Mouse (Mus musculus): ENCODE results near the gene Dock9. TPM values are rescaled to one million over a fixed set of nuclear protein-coding genes. Genes with fewer than 3 reads are reported as not detected.
"Not testable (repeated sequence)": the region's sequence is repeated elsewhere in the genome, so short reads cannot be mapped to it uniquely, and the experiment has no call there.

Dock9 gene
- total RNA-seq, 2 experiments from 2014 or later = 32.3 to 40.2 TPM

DNA sequence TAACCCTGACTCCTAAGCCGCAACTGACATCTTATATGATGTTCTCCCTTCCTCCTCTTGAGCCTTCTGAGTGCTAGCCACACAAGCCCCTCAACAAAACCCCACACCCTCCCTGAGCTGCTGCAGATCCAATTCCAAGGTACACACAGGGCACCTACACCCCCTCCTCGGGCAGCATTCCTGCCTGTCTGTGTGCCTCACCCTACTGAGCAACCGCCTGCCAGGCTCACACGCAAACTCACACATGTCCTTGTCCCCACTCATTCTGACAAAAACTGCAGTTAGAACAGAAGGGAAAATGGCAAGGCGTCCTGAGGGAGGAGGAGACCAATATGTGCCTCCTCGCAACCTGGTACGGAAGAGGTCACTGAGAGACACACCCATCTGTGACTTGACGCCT is 60.4 kb downstream of the Dock9 start:
- no peak for DNase-seq

DNA sequence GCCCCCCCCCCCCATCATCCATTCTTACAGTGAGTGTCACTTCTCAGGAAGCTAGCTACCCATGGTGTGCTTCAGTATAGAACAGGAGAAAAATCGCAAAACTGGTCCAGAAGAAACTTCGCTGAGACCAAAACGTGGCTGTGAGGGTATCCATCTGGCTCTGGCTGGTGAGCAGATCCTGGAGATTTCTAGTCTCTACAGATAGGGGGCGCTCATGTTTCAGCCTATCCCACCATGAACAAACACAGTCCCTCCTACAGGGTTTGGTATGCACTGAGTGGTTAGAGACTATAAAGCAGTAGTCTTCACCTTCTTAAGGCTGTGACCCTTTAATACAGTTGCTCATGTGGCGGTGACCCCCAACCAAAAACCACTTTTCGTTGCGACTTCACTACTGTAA is 62.0 kb downstream of the Dock9 start:
- no peak for DNase-seq

DNA sequence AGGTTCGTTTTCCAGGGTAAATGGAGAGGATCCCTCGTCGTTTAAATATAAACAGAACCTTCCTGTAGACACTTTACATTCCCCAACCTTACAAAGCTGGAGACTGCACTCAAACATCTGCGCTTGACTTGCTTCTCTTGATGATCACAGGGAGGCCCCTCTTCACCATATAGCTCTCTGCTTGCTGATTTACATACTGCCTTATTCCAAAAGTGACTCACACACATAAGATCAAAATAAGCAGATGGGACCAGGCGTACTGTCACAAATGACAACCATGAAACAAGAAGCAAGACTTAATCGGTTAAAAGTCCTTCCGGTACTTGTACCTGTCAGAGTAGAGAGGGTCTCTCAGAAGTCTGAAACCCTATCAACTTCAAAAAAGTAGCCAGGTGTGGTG is 63.4 kb downstream of the Dock9 start:
- no peak for DNase-seq

DNA sequence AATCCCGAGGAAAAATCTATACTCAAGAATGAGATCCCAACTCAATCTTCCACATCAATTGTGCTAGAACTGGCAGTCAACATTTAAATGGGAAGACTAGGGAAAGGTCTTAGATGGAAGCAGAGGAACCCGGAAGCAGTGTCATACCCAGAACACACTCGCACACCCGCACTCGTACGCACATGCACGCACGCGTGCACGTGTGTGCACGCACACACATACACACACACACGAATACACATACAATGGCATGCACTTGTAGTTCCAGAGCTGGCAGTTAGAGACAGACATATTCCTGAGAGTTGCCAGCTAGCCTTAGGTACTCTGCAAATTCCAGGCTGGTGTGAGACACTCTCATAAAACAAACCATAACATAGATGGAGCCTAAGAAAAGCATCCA is 63.9 kb downstream of the Dock9 start:
- no peak for DNase-seq

DNA sequence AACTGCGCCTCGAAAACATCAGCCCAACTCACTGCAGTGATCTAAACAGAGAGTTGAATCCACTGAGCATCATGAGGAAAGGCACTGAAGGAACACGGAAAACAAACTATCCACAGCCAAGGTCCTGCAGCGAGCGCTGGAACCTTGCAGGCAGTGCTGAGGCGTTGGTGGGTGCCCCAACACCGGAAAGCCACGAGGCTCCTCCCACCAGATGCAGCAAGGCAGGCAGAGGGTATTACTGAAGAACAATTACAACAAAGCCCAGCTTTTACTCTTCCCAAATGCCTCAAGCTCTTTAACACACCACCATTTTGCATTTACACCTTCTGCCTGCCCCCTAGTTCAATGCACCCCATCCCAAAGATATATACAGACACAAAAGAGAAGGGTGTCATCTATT is 65.4 kb downstream of the Dock9 start:
- DNase-seq = no peak

DNA sequence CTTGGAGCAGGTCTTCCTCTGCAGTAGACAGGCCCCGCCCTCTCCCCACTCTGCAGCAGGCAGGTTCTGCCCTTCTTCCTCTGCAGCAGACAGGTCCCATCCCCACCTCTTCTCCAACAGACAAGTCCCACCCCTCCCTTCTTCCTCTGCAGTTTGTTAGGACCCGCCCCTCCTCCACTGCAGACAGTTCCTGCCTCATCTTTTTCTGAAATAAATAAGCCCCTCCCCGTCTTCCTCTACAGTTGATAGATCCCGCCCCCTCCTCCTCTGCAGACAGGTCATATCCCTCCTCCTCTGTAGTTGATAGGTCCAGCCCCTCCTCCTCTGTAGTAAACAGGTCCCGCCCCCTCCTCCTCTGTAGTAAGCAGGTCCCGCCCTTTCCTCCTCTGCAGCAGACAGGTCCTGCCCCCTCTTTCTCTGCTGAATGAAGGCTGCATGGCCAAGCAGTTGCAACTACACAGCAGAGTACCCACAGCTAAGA is 65.9 kb downstream of the Dock9 start:
- DNase-seq = no peak

DNA sequence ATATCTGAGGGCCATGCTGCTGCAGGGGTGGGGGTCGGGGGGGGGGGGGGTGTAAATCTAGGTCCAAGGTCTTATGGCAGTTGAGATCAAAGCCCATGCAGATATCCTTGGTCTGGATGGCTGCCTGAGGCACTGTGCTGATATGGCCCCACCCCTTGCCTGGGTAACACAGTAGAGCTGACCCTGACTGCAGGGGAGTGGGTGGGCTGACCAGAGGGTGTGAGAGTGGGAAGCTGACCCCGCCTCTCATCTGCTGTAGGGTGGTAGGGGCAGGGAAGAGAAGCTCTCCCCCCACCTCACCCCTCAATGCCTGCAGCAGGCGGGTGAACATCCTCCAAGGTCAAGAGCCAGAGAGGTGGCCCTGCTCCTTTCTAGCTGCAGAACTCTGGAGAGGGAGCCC is 66.7 kb downstream of the Dock9 start:
- DNase-seq = no peak

DNA sequence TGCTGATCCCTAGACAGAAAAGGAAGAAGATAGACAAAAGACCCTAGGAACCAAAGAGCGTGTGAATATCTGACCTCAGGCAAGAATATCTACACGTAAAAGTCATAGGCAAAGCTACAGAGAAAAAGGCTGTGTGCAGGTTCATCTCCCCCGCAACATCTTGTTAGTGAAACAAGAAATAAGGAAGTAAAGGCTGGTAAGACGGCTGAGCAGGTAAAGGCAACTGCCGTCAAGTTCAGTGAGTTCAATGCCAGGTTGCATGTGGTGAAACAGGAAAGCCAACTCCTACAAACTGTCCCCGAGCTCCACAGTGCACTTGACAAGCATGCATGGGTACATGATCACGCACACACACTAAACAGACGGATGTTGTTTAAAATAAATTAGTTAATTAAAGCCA is 69.6 kb downstream of the Dock9 start:
- no peak for DNase-seq

DNA sequence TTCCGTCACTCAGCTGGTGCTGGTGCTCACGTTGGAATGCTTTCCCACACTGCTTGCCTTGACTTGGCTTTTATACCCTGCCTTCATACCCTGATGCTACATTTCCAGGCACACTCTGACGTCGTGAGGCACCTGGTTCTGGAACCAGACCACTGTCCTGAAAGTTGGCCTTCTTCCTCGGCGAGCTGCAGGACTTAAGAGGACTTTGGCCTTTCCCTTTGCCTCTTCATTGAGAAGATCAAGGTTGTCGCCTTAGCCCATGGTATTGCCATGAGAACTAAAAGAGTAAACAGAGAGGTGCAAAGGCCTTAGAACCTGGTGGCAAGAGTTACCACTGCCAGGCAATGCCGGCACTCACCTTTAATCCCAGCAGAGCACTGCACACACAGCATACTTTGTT is 73.1 kb downstream of the Dock9 start:
- DNase-seq = no peak

DNA sequence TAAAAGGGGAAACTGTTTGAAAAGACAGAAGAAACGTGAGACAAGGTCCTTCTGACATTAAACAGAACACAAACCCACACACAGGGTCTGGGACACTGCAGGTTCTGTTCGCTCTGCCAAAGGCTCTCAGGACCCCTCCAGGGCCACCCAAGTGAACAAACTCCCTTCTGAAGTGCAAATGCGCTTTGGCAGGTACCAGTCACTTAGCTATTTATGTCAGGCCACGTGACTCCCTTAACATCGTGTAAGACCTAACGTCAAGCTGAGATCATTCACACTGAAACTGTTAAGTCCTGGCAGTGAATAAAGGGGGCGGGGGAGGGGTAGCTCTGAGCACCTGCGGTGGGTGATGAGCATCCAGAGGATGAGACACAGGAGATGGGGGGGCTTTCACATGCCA is 74.9 kb downstream of the Dock9 start:
- DNase-seq = no peak

DNA sequence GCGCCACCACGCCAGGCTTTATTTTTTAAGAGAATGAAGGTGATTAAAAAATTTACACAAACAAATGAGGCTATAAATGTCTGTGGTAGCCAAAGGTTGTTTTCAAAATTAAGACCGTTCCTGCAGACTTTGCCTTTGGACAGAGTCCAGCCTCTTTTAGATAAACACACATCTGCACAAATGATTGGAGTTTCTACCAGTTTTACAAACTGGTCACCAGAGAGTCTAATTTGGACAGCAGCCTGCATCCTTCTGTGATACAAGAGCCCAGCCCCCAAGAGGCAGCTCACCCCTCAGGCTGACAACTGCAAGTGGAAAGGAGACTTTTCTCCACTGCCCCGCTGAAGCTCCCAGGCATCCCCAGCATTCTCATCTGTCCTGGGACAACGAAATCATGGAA is 76.2 kb downstream of the Dock9 start:
- DNase-seq = peak; percentile 54

DNA sequence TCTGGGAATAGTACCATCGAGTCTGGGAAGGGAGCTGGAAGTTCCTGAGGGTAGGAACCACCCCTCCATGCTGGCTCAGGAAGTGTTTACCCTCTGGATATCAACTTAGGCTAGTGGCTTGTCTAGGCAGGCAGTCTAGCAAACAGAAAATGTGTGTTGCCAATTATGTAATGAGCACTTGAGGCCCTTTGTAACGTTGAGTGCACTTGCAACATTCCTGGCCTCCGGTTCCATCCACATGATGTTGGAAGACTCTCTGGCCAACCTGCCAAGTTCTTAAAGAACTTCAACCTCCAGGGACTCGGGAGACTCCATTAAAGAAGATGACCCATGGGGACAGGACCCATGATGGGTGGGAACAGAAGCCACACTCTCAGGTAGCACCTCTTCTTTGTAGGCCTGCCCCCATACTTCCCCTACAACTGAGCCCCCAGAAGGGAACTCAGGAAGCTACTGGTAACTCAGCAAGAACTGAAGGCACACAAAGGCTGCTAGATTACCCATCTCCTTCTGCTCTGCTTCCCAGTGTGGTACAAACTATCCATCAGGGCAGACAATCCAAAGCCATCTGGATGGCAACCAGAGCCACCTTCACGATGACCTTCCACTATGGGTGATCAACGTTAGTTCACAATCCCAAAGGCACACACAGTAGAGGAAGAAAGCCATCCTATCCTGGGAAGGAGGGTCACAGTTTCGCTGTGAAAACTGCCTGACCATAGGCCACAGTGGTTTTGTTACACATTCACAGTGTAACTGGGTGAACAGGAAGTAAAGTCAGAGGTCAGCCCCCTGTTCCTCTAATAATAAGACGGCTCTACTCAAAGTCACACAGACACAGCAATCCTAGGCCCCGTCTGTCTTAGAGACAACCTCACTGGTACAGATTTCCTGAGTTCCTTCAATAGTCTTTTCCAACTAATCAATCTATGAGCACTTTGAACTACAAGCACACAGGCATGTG is 77.7 kb downstream of the Dock9 start:
- DNase-seq = peak; percentile 42

DNA sequence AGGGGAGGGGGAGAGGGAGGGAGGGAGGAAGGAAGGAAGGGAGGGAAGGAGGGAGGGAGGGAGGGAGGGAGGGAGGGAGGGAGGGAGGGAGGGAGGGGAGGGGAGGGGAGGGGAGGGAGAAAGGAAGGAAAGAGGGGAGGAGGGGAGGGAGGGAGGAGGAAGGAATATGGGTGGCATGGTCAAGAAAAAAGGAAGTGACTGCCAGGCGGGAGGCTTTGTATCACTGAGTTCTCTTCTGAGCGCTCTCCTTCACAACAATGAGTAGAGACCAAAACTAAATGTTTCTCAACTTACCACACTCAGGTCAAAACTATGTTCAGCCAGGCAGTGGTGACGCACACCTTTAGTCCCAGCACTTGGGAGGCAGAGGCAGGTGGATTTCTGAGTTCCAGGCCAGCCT is 82.8 kb downstream of the Dock9 start:
- not testable (repeated sequence) for DNase-seq

DNA sequence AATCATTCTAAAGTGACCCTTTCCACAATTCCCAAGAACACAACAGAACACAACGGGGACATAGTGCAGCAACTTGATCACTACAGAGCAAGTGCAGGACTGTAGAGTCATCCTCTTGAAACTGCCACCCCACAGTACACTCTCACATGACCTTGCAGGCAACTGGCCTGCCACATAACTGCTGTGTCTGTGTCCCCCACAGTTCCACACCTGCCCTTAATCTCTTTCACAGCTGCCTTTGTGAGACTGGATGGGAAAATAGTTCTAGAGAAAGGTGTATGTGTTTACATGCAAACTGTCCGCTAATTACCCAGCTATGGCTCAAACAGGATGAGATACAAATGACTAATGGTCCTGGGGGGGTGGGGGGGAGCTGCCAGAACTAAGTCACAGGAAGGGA is 83.4 kb downstream of the Dock9 start:
- DNase-seq = no peak

DNA sequence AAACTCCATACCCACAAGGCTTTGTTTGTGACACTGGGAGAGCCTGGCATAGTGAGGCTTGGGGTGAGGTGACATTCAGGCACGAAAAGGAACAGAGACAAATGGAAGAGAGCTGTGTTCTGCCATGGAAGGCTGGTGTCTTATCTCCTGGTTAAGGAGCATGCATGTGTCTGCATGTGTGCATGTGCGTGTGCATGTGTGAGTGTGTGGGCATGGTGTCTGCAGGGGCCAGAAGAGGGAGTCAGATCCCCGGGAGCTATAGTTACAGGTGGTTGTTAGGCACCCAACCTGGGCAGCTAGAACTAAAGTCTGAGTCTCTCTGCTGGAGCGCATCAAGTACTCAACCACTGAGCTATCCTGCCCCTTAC is 83.8 kb downstream of the Dock9 start:
- DNase-seq = no peak

DNA sequence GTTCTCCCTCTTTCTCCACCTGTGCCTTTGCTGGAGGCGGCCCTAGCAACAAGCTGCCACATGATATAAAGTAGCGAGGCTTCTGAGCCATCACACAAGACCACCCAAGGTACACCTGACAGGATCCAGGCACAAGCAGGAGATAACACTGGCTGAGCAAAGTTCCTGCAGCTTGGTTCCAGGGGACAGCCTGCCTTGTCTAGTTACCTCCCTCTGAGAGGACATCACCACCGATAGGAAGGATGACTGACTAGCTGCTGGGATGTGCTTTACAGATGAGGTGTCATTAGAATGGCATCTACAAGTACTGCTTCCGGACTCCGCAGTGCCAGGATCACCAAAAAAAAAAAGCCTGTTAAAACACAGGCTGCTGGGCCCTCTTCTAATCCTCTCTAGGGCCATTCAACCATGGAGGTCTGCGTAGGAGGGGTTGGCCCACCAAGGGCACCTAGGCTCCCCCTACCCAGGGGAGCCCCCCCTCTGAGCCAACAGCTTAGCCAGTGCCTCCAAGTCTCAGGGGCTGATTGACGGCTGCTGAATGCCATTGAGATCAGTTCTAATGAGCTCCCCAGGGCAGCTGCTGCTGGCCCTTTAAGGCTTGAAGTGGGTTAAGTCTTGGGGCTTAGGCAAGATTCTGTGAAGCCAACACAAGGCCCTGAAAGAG is 84.3 kb downstream of the Dock9 start:
- no peak for DNase-seq

DNA sequence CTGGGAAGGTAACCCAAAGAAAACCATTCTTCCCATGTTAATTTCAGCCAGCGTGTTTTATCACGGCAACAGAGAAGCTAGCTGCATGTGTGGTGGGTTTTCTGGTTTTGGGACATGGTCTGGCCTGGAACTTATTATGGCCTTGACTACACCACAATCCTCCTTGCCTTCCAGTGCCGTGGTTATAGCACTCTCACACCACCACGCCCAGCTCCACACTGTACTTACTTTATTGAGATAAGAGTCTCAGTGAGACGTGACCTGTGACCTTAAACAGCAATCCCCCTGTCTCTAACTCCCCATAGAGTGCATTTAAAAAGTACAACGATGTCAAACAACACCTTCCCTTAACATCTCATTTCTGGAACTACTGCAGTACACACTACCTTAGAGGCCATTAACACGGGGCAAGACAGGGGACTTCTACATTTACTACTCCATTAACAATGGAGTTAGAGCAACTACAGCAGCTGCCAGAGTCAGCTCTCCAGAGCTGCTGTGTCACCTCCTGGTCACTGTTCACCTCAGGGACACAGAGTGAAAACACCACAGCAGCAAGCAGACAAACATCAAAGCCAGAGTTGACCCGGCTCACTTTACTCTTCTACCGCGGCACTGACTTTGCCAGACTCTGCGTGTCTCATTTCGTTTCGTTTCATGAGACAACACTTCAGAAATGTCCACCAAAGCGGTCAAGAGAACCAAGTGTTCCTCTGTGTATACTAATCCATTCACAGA is 86.4 kb downstream of the Dock9 start:
- DNase-seq = peak; percentile 35

DNA sequence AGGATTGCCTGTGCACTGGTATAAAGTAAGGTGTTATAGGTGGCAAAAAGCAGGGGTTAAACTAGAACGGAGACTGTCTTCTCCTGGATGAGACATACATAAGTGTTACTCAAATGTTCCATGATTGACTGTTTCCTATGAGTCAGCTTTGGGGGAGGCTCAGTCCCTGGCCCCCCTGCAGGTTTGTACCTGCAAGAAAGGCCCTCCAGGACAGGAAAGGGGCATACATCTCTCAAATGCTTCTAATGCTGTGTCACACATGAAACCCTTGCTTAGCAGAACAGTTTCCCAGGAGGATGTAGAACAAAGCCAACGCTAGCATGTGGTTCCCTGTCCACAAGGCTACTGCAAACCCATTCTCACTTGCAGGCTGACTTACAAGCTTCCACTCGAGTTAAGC is 87.5 kb downstream of the Dock9 start:
- DNase-seq = no peak

DNA sequence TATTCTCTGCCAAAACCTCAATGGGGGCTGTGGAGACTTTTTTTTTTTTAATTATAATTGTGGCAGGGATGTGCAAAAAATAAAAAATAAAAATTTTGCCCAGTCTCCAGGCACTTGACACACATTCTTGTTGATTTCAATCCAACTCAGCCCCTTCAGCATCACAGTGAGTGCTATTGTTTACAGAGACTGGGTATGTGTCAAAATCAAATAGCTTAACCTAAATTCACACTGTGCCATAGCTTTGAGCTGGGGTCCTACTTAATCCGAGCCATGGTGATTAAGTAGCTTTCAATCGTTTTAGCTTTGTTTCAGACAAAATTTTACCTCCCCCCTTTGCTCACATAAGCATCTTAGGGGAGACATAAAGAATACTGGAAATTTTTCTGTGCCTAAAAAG is 89.4 kb downstream of the Dock9 start:
- DNase-seq = no peak

DNA sequence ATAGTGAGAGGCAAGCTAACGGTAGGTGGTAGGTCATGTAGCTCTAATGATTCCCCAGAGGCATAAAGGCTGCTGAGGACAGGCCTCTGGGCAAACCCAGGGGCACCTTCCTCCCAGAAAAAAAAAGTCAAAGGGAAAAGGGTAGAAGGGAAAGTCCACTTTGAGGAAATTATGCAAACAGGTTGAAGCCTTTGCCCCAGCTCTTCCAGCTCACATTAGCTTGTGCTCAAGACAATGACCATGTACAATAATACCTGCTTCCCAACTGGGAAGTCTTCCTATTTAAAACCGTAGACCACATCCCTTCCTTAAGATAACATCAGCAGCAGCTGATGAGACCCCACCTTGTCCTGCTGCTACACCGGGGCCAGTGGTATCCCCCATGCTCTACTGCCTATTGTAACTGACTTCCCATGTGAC is 91.1 kb downstream of the Dock9 start:
- DNase-seq = peak; percentile 31

DNA sequence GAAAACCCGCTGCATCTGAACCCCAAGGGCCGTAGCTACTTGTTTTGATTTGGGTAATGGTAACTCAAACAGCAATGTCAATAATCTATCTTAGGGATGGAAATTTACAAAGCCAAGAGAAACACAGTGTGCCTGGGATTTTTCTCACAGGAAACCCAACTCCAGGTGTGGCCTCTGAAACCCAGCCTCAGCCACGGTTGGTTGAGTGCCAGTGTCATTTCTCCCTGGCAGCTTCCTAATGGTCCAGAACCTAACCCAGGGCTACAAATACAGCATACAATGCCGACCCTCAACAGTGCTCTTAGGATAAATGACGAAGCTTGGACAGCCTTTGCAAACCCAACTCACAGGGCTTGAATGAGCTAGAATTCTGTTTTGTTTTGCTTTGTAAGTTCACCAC is 92.0 kb downstream of the Dock9 start:
- no peak for DNase-seq

DNA sequence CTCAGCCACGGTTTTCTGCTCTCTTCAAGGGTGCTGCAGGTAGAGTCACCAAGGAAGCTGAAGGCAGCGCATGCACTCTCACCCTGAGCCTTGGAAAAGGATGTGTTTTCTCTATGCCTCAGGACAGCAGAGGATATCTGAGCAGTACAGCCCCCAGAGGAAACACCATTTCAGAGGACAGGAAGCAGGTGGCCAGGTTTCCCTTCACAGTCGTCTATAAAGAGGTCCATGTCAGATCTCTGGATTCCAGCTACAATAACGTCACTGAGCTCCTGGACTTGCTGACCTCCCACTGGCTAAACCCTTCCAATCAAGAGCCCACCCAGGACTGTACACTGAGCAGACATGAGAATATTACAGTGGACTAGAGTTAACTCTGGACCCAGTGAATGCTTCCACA is 95.1 kb downstream of the Dock9 start:
- no peak for DNase-seq

DNA sequence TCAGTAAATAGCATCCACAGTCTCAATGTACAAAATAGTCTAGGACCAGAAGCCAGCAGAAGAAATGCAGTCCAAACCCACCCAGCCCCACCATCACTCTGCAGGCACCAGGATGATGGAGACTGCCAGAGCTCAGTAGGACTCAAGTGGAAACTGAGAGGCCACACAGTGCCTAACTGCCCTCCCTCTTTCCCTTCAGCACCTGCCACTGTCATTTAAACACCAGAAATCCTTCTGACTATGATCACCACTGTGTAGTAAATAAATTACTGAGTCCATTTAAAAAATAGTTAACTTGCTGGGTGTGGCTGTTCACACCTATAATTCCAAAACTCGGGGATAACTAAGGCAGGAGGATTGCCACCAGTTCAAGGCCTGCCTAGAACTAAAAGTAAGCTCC is 97.6 kb downstream of the Dock9 start:
- DNase-seq = no peak

Data from adrenal gland, postnatal 10 days (tissue).